Mouse (Mus musculus): ENCODE measurements at regions not wholly inside any gene's neighbourhood (a gene's known extent, or its start where the extent isn't known, plus 50 kb on each side); places are given as distances from the start of the nearest gene placed in this dataset.

DNA sequence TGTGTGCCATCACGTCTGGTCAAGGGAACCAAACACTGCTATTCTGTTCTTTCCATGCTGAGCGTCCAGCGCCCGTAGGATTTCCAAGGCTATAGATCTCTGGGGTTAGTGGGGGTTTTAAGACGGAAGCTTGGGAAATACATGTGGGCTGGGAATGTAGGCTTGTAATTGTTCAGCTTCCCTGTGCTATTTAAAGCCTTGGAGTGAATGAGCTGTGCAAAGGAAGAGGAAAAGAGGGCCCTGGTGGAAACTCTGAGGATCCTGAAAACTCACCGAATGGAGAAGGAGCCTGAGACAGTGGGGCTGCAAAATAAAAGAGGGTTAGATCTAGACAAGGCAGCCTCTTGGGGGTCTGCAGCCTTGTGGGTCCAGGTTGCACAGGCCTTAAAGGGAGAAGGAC is 1124.2 kb upstream of the Gulo start:
- Histone ChIP-seq H3K27me3 (ENCODE audit: insufficient read depth, low read length) (no peaks in the 10 kb centered on the region), H3K9me3 (replicated peaks; ENCODE audit: low read length) (no peaks in the 10 kb centered on the region), H3K9ac (ENCODE audit: low read depth, low read length) (no peak overlapping the region), H3K4me3 (replicated peaks; ENCODE audit: low read depth, low read length) (no peak overlapping the region), H3K4me1 (replicated peaks; ENCODE audit: insufficient read depth, low read length) (peaks cover 5% of the 10 kb centered on the region), H3K4me2 (ENCODE audit: low read length) (no peak overlapping the region), H3K36me3 (ENCODE audit: insufficient read depth, low read length) (no peaks in the 10 kb centered on the region), H3K27ac (0 out of 2 replicates have a peak overlapping the region, but pooled peaks have one; percentile 16)
- TF ChIP-seq CTCF (IDR thresholded peaks at IDR 0.05; ENCODE audit: low read depth): no peak
- ATAC-seq (replicated peaks; ENCODE audit: low FRiP score, low read depth): no peak
- 65% methylated on average over 6 of the region's 6 CpGs for WGBS
- no peak for DNase-seq (ENCODE audit: low spot score)

- Histone ChIP-seq H3K9me3 (replicated peaks; ENCODE audit: low read length) (no peaks in the 10 kb centered on the region), H3K36me3 (ENCODE audit: insufficient read depth, low read length) (no peaks in the 10 kb centered on the region), H3K9ac (ENCODE audit: low read depth, low read length) (no peak overlapping the region), H3K4me3 (replicated peaks; ENCODE audit: low read depth, low read length) (no peak overlapping the region), H3K27me3 (ENCODE audit: insufficient read depth, low read length) (no peaks in the 10 kb centered on the region), H3K27ac (no peak overlapping the region), H3K4me2 (ENCODE audit: low read length) (no peak overlapping the region), H3K4me1 (replicated peaks; ENCODE audit: insufficient read depth, low read length) (0 out of 2 replicates have a peak, but pooled peaks cover 3% of the 10 kb centered on the region)
- no peak for DNase-seq (ENCODE audit: low spot score)
- 86% methylated on average over 7 of the region's 7 CpGs for WGBS
- no peak for TF ChIP-seq CTCF (IDR thresholded peaks at IDR 0.05; ENCODE audit: low read depth)
- ATAC-seq (replicated peaks; ENCODE audit: low FRiP score, low read depth): no peak
These were observed 1118.1 kb upstream of the Gulo start for GRCm38 (mm10) chr14:67127118-67127517.

DNA sequence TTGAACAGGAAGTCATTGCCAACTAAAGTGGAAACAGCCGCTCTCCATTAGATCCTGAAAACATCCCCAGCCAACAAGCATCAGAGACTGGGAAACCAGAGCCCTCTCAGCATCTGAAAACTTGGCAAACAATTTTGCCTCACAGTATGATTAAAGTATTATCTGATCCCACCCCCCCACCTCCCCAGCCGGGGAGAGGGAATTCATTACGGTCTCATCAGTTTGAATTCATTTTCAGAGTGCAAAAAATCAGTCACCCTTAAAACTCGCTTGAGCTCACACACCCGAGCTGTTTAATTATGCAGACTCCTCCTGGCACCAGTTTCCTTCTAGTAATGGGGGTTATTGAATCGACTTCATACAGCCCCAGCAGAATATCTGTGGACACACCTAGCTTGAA is 1117.2 kb upstream of the Gulo start:
- no peak for TF ChIP-seq CTCF (IDR thresholded peaks at IDR 0.05; ENCODE audit: low read depth)
- H3K27ac ChIP-seq: no peak overlapping the region
- H3K9me3 ChIP-seq (replicated peaks; ENCODE audit: low read length): no peaks in the 10 kb centered on the region
- 0 out of 2 replicates have a peak, but pooled peaks cover 3% of the 10 kb centered on the region for H3K4me1 ChIP-seq (replicated peaks; ENCODE audit: insufficient read depth, low read length)
- WGBS: 28% methylated on average over 6 of the region's 6 CpGs
- DNase-seq (ENCODE audit: low spot score) (no peak), ATAC-seq (replicated peaks; ENCODE audit: low FRiP score, low read depth) (no peak)
- no peak overlapping the region for H3K4me2 ChIP-seq (ENCODE audit: low read length)
- no peak overlapping the region for H3K4me3 ChIP-seq (replicated peaks; ENCODE audit: low read depth, low read length)
- no peaks in the 10 kb centered on the region for H3K27me3 ChIP-seq (ENCODE audit: insufficient read depth, low read length)
- H3K36me3 ChIP-seq (ENCODE audit: insufficient read depth, low read length): no peaks in the 10 kb centered on the region
- H3K9ac ChIP-seq (ENCODE audit: low read depth, low read length): no peak overlapping the region

- Histone ChIP-seq H3K4me3 (replicated peaks; ENCODE audit: low read depth, low read length) (no peak overlapping the region), H3K27me3 (ENCODE audit: insufficient read depth, low read length) (no peaks in the 10 kb centered on the region), H3K4me1 (replicated peaks; ENCODE audit: insufficient read depth, low read length) (0 out of 2 replicates have a peak, but pooled peaks cover 3% of the 10 kb centered on the region), H3K27ac (no peak overlapping the region), H3K4me2 (ENCODE audit: low read length) (no peak overlapping the region), H3K9ac (ENCODE audit: low read depth, low read length) (no peak overlapping the region), H3K36me3 (ENCODE audit: insufficient read depth, low read length) (no peaks in the 10 kb centered on the region), H3K9me3 (replicated peaks; ENCODE audit: low read length) (no peaks in the 10 kb centered on the region)
- no peak for TF ChIP-seq CTCF (IDR thresholded peaks at IDR 0.05; ENCODE audit: low read depth)
- WGBS: 73% methylated on average over 7 of the region's 7 CpGs
- DNase-seq (ENCODE audit: low spot score): no peak
- no peak for ATAC-seq (replicated peaks; ENCODE audit: low FRiP score, low read depth)
These were observed 1114.3 kb upstream of the Gulo start for GRCm38 (mm10) chr14:67123300-67123699.

All from kidney, postnatal 0 days (tissue).